Mouse (Mus musculus): Measurements from ENCODE around the gene Tmem59l. TPM values are rescaled to one million over a fixed set of nuclear protein-coding genes. Genes with fewer than 3 reads are reported as not detected.

Gene Tmem59l
- polyA plus RNA-seq, 1 experiment from 2014 or later, result 17.5 TPM

- ATAC-seq (ENCODE audit: insufficient number of reproducible peaks, insufficient read depth, low FRiP score, low TSS enrichment, low read depth), result peak; percentile 69
- Histone ChIP-seq H3K4me1 (replicated peaks) (peaks cover 12% of the 10 kb centered on the region), H3K9me3 (no peaks in the 10 kb centered on the region), H3K9ac (replicated peaks) (peak overlapping the region; percentile 67), H3K36me3 (0 out of 2 replicates have a peak, but pooled peaks cover 3% of the 10 kb centered on the region), H3K4me2 (peak overlapping the region; percentile 88), H3K27ac (peak overlapping the region; percentile 75), H3K4me3 (replicated peaks) (peak overlapping the region; percentile 68), H3K27me3 (no peaks in the 10 kb centered on the region)
- WGBS, result 3% methylated on average over 6 of the region's 7 CpGs
Measured at GRCm38 (mm10) chr8:70439848-70440179, 47.3 kb downstream of the Tmem59l start.

DNA sequence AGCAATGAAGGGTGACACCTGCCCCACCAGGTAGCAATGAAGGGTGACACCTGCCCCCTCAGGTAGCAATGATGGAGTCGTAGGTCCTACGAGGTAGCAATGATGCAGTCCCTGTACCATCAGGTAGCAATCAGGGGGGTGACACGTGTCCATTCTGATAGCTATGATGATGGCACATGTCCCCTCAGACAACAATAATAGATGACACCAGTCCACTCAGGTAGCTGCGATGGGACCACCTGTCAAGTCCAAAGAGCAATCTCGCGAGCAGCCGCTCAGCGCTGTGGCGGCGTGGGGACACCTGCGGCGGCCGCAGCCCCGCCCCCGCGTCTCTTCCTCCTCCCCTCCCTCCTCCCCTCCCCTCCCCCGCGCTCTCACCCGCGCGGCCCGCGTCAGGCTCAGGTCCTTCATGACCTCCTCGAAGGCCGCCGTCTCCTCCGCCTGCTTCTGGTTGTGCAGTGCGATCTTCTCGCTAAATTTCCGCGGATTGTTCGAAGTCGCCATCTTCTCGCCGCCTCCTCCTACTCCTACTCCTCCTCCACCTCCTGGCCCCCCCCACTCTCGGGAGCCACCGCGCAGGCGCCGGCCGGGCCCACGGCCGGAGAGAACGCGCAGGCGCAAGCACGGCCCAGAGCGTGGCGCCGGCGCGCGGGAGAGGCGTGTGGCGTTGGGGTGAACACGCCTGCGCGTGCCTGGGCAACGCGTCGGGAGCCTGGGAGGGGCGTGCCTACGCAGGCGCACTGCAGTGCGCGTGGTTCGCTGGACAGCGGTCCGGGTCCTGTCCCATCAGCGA lies 47.9 kb downstream of the Tmem59l start, which contains the start of gene Crtc1:
Crtc1 (minus strand) TSS at position 525 of the 793 bp plus-strand sequence.
- Histone ChIP-seq H3K4me3 (replicated peaks) (peak within 1 kb of the TSS; percentile 68), H3K27ac (peak within 1 kb of the TSS; percentile 75), H3K9ac (replicated peaks) (peak within 1 kb of the TSS; percentile 73), H3K27me3 (no peaks in the 10 kb centered on the region), H3K9me3 (no peaks in the 10 kb centered on the region), H3K4me1 (replicated peaks) (peaks cover 12% of the 10 kb centered on the region), H3K4me2 (peak within 1 kb of the TSS; percentile 88), H3K36me3 (0 out of 2 replicates have a peak, but pooled peaks cover 3% of the 10 kb centered on the region)
- WGBS, result under 1% methylated on average over 70 of the region's 70 CpGs
- peak; percentile 96 for ATAC-seq (ENCODE audit: insufficient number of reproducible peaks, insufficient read depth, low FRiP score, low TSS enrichment, low read depth)

DNA sequence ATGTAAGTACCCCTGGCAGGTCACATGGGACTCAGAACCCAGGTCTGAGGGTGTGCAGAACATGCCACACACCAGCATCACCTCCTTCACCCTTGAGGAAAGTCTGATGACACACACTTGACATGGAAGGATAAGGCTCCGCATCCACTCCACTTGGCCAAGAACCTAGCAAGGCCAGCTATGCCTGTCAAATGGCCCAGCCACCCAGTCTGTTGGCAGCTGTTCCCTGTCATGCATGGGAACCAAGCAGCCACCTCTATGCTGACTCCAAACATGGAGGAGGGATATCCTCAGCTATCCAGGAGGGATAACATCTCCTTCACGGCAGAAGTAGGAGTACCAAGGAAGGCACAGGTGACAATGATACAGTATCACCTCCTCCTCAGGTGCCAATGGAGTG lies 48.7 kb downstream of the Tmem59l start:
- Histone ChIP-seq H3K27me3 (no peaks in the 10 kb centered on the region), H3K4me3 (replicated peaks) (peak overlapping the region; percentile 68), H3K36me3 (0 out of 2 replicates have a peak, but pooled peaks cover 3% of the 10 kb centered on the region), H3K4me2 (peak overlapping the region; percentile 88), H3K9me3 (no peaks in the 10 kb centered on the region), H3K27ac (no peak overlapping the region), H3K4me1 (replicated peaks) (peaks cover 12% of the 10 kb centered on the region), H3K9ac (replicated peaks) (peak overlapping the region; percentile 73; the same call in 1 of the 2 replicates)
- ATAC-seq (ENCODE audit: insufficient number of reproducible peaks, insufficient read depth, low FRiP score, low TSS enrichment, low read depth), result no peak
- 92% methylated on average over 2 of the region's 2 CpGs for WGBS

GRCm38 (mm10) chr8:70435156-70435555 lies 52.0 kb downstream of the Tmem59l start:
- Histone ChIP-seq H3K9ac (replicated peaks) (no peak overlapping the region), H3K36me3 (0 out of 2 replicates have a peak, but pooled peaks cover 3% of the 10 kb centered on the region), H3K4me3 (replicated peaks) (no peak overlapping the region), H3K9me3 (no peaks in the 10 kb centered on the region), H3K4me1 (replicated peaks) (peaks cover 12% of the 10 kb centered on the region), H3K27ac (no peak overlapping the region), H3K27me3 (no peaks in the 10 kb centered on the region), H3K4me2 (no peak overlapping the region)
- 89% methylated on average over 5 of the region's 5 CpGs for WGBS
- no peak for ATAC-seq (ENCODE audit: insufficient number of reproducible peaks, insufficient read depth, low FRiP score, low TSS enrichment, low read depth)

Other genes with a start within 250 kb of the Tmem59l start
- 88.9 and 92.6 TPM in 2 replicates for gene Homer3, start 204.5 kb downstream of the Tmem59l start, polyA plus RNA-seq (2016; fragmentation: Nextera tagmentation; extraction: Ambion mirVana)
- gene Ddx49, start 184.9 kb downstream of the Tmem59l start, polyA plus RNA-seq (2016; fragmentation: Nextera tagmentation; extraction: Ambion mirVana), result 52.0 and 54.9 TPM in 2 replicates
- 269 and 288 TPM in 2 replicates for gene Cope, start 184.8 kb downstream of the Tmem59l start, polyA plus RNA-seq (2016; fragmentation: Nextera tagmentation; extraction: Ambion mirVana)
- 7.9 and 8.8 TPM in 2 replicates for gene Cers1, start 171.6 kb downstream of the Tmem59l start, polyA plus RNA-seq (2016; fragmentation: Nextera tagmentation; extraction: Ambion mirVana)
- gene Gdf1, start 157.5 kb downstream of the Tmem59l start, polyA plus RNA-seq (2016; fragmentation: Nextera tagmentation; extraction: Ambion mirVana), result 3.7 and 4.2 TPM in 2 replicates
- 32.5 and 34.3 TPM in 2 replicates for gene Upf1, start 134.1 kb downstream of the Tmem59l start, polyA plus RNA-seq (2016; fragmentation: Nextera tagmentation; extraction: Ambion mirVana)
- 2.8 and 5.8 TPM in 2 replicates for gene Comp, start 113.8 kb downstream of the Tmem59l start, polyA plus RNA-seq (2016; fragmentation: Nextera tagmentation; extraction: Ambion mirVana)
- 18.4 and 24.8 TPM in 2 replicates for gene Crtc1, start 47.8 kb downstream of the Tmem59l start, polyA plus RNA-seq (2016; fragmentation: Nextera tagmentation; extraction: Ambion mirVana)
- gene Klhl26, start 10.4 kb downstream of the Tmem59l start, polyA plus RNA-seq (2016; fragmentation: Nextera tagmentation; extraction: Ambion mirVana), result 26.8 and 27.3 TPM in 2 replicates
- gene Crlf1, start 5.8 kb upstream of the Tmem59l start, polyA plus RNA-seq (2016; fragmentation: Nextera tagmentation; extraction: Ambion mirVana), result 82.4 and 105 TPM in 2 replicates
- 142 and 151 TPM in 2 replicates for gene Rex1bd, start 19.4 kb upstream of the Tmem59l start, polyA plus RNA-seq (2016; fragmentation: Nextera tagmentation; extraction: Ambion mirVana)
- 882 and 891 TPM in 2 replicates for gene Uba52, start 23.4 kb upstream of the Tmem59l start, polyA plus RNA-seq (2016; fragmentation: Nextera tagmentation; extraction: Ambion mirVana)
- gene Fkbp8, start 40.4 kb upstream of the Tmem59l start, polyA plus RNA-seq (2016; fragmentation: Nextera tagmentation; extraction: Ambion mirVana), result 280 and 286 TPM in 2 replicates
- 50.3 and 50.7 TPM in 2 replicates for gene Kxd1, start 40.6 kb upstream of the Tmem59l start, polyA plus RNA-seq (2016; fragmentation: Nextera tagmentation; extraction: Ambion mirVana)
- gene Ell, start 52.1 kb upstream of the Tmem59l start, polyA plus RNA-seq (2016; fragmentation: Nextera tagmentation; extraction: Ambion mirVana), result 18.7 and 21.2 TPM in 2 replicates
- 177 and 180 TPM in 2 replicates for gene Isyna1, start 107.0 kb upstream of the Tmem59l start, polyA plus RNA-seq (2016; fragmentation: Nextera tagmentation; extraction: Ambion mirVana)
- 137 and 151 TPM in 2 replicates for gene Ssbp4, start 121.5 kb upstream of the Tmem59l start, polyA plus RNA-seq (2016; fragmentation: Nextera tagmentation; extraction: Ambion mirVana)
- gene Lrrc25, start 128.8 kb upstream of the Tmem59l start, polyA plus RNA-seq (2016; fragmentation: Nextera tagmentation; extraction: Ambion mirVana), result 0.76 and 1.2 TPM in 2 replicates
- 0.15 TPM in 1 of 2 replicates, not detected in the other for gene Gdf15, start 145.1 kb upstream of the Tmem59l start, polyA plus RNA-seq (2016; fragmentation: Nextera tagmentation; extraction: Ambion mirVana)
- 45.7 and 53.9 TPM in 2 replicates for gene Pgpep1, start 173.0 kb upstream of the Tmem59l start, polyA plus RNA-seq (2016; fragmentation: Nextera tagmentation; extraction: Ambion mirVana)
- 335 and 339 TPM in 2 replicates for gene Lsm4, start 185.9 kb upstream of the Tmem59l start, polyA plus RNA-seq (2016; fragmentation: Nextera tagmentation; extraction: Ambion mirVana)
- 117 and 121 TPM in 2 replicates for gene Jund, start 211.6 kb upstream of the Tmem59l start, polyA plus RNA-seq (2016; fragmentation: Nextera tagmentation; extraction: Ambion mirVana)
- not detected in 2 replicates for gene Iqcn, start 216.1 kb upstream of the Tmem59l start, polyA plus RNA-seq (2016; fragmentation: Nextera tagmentation; extraction: Ambion mirVana)
- not detected in 2 replicates for gene Gm3336, start 231.2 kb upstream of the Tmem59l start, polyA plus RNA-seq (2016; fragmentation: Nextera tagmentation; extraction: Ambion mirVana)
- gene Pde4c, start 236.4 kb upstream of the Tmem59l start, polyA plus RNA-seq (2016; fragmentation: Nextera tagmentation; extraction: Ambion mirVana), result 0.24 and 0.33 TPM in 2 replicates